Mouse (Mus musculus) CD4-positive, CD25-positive, alpha-beta regulatory T cell (primary cell): Measurements from ENCODE around the gene Cyp2t4. TPM values are rescaled to one million over a fixed set of nuclear protein-coding genes. Genes with fewer than 3 reads are reported as not detected.

Source experiments
- polyA plus RNA-seq: library from polyadenylated mRNA; unstranded; fragments of 100-300 nt; shearing (Covaris generic); gene quantifications from one replicate; pipeline ENCODE4 v1.2.1, GENCODE M21; 2017

Cyp2t4 gene
- 0.12 TPM for polyA plus RNA-seq

DNA sequence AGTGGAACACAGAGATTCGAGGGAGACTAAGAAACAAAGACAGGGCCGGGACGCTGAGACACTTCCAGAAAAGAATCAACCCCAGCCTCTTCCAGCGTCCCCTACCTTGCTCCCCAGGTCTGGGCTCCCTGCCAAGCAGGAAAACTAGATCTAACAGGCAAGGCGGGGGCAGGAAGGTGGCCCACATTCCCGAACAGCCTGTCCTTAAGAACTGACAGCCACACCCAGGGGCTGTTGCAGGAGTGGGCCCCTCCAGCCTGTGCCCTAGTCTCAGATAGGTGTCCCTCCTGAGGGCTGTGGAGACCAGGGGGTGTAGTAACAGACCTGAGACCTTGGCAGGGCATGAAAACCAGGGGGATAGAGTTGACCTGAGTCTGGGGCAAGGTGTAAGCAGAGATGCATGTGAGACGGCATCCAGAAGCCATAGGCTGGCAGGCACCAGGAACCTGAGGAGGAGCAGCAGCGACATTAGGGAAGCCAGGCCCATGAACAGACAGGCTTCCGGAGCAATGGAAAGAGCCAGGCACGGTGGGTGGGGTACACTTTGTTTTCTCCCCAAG lies at the start of gene Cyp2t4:
Gene Cyp2t4 (plus strand): TSS at position 510 of the 560 bp plus-strand sequence.

GRCm38 (mm10) chr7:27119676-27120075 lies 33.8 kb upstream of the Cyp2t4 start, which contains the start of gene Cyp2f2:
TSS of gene Cyp2f2 (plus strand) at chr7:27119909.

DNA sequence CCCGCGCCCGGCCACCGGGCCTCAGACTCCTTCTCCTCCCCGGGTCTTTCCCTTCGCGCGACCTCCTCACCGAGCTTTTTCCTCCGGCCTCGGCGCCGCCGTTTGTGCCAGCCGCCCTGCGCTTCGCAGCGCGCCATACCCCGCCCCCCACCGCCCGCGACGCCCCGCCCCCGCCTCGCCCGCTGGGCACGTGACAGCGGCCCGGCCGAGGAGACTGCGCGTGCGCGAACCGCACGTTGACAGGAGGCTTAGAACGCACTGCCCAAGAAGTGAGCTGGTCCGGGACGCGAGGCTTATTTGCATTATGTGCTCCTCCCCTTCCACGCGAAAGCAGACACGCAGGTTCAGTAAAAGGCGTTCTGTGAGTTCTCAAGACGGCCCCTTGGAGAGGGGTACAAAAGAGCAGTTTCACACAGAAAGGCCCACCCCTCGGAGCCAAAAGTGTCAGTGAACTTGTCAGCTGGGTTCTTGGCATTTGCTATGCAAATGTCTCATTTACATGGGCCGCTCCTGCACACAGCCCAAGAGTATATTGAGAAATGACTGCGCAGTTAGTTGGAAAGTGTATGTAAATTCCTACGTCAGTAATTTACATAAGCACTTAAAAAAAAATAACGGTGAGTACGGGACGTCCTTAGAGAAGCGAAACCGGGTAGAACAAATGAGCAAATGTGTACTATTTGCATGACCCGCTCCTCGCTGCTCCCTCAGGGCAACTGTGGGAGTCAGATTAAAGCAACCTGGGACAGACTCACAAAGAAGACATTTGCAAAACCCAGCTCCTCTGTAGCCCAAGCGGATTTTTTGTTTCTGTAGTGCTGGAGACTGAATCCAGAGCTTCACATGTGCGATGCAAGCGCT lies 13.3 kb downstream of the Cyp2t4 start, which contains the start of gene Egln2:
Gene Egln2 (minus strand): TSS at position 189 of the 861 bp plus-strand sequence.

DNA sequence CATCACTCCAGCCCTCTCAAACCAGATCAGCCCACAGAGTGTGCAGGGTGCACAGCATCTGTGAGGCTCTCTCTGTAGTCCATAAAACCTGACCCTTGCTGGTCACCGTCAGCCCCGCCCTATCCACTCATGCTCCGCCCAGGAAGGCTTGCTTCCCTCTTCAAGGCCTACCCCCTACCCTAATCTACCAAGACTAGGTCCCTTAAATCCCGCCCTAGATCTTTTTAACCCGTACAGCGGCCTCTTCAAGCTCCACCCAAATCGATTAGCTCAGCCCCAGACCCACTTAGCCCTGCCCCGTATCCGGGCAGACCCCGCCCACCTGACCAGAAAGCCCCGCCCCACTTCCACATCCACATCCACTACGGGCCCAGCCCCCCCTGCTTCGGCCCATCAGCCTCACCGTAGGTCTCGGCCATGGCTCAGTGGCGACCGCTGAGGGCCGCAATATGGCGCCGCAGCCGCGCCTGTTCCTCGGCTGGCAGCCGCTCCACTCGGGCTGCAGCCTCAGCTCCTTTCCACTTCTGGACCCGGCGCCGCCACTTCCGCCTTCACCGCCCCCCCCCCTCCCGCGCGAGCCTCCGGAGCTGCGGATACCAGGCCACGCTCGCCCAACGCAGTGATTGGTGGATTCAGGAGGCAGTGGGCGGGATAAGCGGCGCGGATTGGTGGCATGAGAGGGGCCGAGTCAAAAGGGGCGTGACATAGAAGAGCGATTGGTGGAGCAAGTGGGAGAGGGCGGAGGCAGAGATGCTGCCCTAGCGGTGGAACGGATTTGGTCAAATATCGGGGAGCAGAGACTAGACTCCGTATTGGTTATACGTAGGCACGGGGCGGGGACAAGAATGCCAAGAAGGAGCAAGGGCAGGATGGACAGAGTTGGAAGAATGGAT lies 25.1 kb downstream of the Cyp2t4 start, which contains the start of gene Rab4b:
Gene Rab4b (minus strand): TSS at position 573 of the 893 bp plus-strand sequence.

GRCm38 (mm10) chr7:27180837-27181695 lies 27.6 kb downstream of the Cyp2t4 start, which contains the start of the genes Gm21983 and Mia:
TSS of gene Gm21983 (minus strand) at chr7:27181086.
TSS of gene Mia (minus strand) at chr7:27181157.

GRCm38 (mm10) chr7:27195681-27196611 lies 42.4 kb downstream of the Cyp2t4 start, which contains the start of the genes BC024978 and Snrpa:
TSS of gene BC024978 (plus strand) at chr7:27195781.
TSS of gene Snrpa (minus strand) at chr7:27196271.

Other genes starting within 250 kb of the Cyp2t4 start
- gene Cyp2a22, start 214.3 kb upstream of the Cyp2t4 start, polyA plus RNA-seq = not detected
- gene Cyp2a12, start 124.6 kb upstream of the Cyp2t4 start, polyA plus RNA-seq = not detected
- not detected for gene Cyp2f2, start 33.8 kb upstream of the Cyp2t4 start, polyA plus RNA-seq
- gene Egln2, start 13.1 kb downstream of the Cyp2t4 start, polyA plus RNA-seq = 75.4 TPM
- gene Rab4b, start 25.2 kb downstream of the Cyp2t4 start, polyA plus RNA-seq = 160 TPM
- gene Gm21983, start 27.4 kb downstream of the Cyp2t4 start, polyA plus RNA-seq = 1.5 TPM
- not detected for gene Mia, start 27.4 kb downstream of the Cyp2t4 start, polyA plus RNA-seq
- gene BC024978, start 42.1 kb downstream of the Cyp2t4 start, polyA plus RNA-seq = 1.3 TPM
- 105 TPM for gene Snrpa, start 42.6 kb downstream of the Cyp2t4 start, polyA plus RNA-seq
- 13.9 TPM for gene Itpkc, start 74.9 kb downstream of the Cyp2t4 start, polyA plus RNA-seq
- 22.8 TPM for gene Coq8b, start 79.3 kb downstream of the Cyp2t4 start, polyA plus RNA-seq
- gene Numbl, start 104.7 kb downstream of the Cyp2t4 start, polyA plus RNA-seq = 1.8 TPM
- 1.1 TPM for gene Ltbp4, start 184.0 kb downstream of the Cyp2t4 start, polyA plus RNA-seq
- gene Shkbp1, start 202.3 kb downstream of the Cyp2t4 start, polyA plus RNA-seq = 78.9 TPM
- gene Gm20479, start 203.7 kb downstream of the Cyp2t4 start, polyA plus RNA-seq = not detected